ENCODE assay signal across 28 mouse cellular contexts in genomic region chr17:48850910-48851309, GRCm38 (mm10).
"Had no signal": no experiment of that assay in that cellular context is flagged by ENCODE, and none has a peak within 500 bp of the region (broad histone marks: within the 10 kb centered on the region; RNA-seq: fewer than 3 reads in every experiment).

No protein-coding gene starts in this region.

- H3K36me3 ChIP-seq: embryonic facial prominence, embryonic 10.5 days; embryonic facial prominence, embryonic 12.5 days; embryonic facial prominence, embryonic 13.5 days; embryonic facial prominence, embryonic 15.5 days; forebrain, embryonic 12.5 days; forebrain, embryonic 15.5 days had no signal

- H3K27ac ChIP-seq: embryonic facial prominence, embryonic 10.5 days; embryonic facial prominence, embryonic 12.5 days; embryonic facial prominence, embryonic 13.5 days; embryonic facial prominence, embryonic 15.5 days; forebrain, embryonic 12.5 days; forebrain, embryonic 13.5 days; forebrain, embryonic 15.5 days; gastrocnemius, adult 2 months; heart, adult 2 months had no signal

- H3K4me2 ChIP-seq: embryonic facial prominence, embryonic 12.5 days; embryonic facial prominence, embryonic 13.5 days; embryonic facial prominence, embryonic 15.5 days; forebrain, embryonic 12.5 days; forebrain, embryonic 13.5 days; forebrain, embryonic 15.5 days had no signal

- H3K9me3 ChIP-seq: embryonic facial prominence, embryonic 10.5 days; embryonic facial prominence, embryonic 12.5 days; embryonic facial prominence, embryonic 13.5 days; embryonic facial prominence, embryonic 15.5 days; forebrain, embryonic 12.5 days; forebrain, embryonic 13.5 days; forebrain, embryonic 15.5 days had no signal

- DNase-seq: cerebellum, adult 18-20 months; cerebellum, adult 2 months; cerebellum, adult 8-10 months; cerebellum, adult 9-10 months; cerebellum, adult 9-11 months; cerebellum, postnatal 10 days; cerebellum, postnatal 14 days; cerebellum, postnatal 25 days; cerebellum, postnatal 36 days; embryo, embryonic 11 days; forebrain, postnatal 0 days; gastrocnemius, adult 2 months; gastrocnemius, postnatal 10 days; gastrocnemius, postnatal 14 days; gastrocnemius, postnatal 25 days; gastrocnemius, postnatal 36 days; heart, adult 18-20 months; heart, adult 2 months had no signal

- H3K9ac ChIP-seq: embryonic facial prominence, embryonic 12.5 days; embryonic facial prominence, embryonic 13.5 days; embryonic facial prominence, embryonic 15.5 days; forebrain, embryonic 12.5 days; forebrain, embryonic 13.5 days; forebrain, embryonic 15.5 days; forebrain, postnatal 0 days had no signal

- H3K27me3 ChIP-seq: embryonic facial prominence, embryonic 12.5 days; embryonic facial prominence, embryonic 13.5 days; embryonic facial prominence, embryonic 15.5 days; forebrain, embryonic 12.5 days; forebrain, embryonic 13.5 days; forebrain, embryonic 15.5 days had no signal

- H3K4me3 ChIP-seq: embryonic facial prominence, embryonic 10.5 days; embryonic facial prominence, embryonic 12.5 days; embryonic facial prominence, embryonic 13.5 days; embryonic facial prominence, embryonic 15.5 days; erythroblast, embryonic 14.5 days; forebrain, embryonic 12.5 days; forebrain, embryonic 13.5 days; forebrain, embryonic 15.5 days; gastrocnemius, adult 2 months; heart, adult 2 months had no signal

- H3K4me1 ChIP-seq: embryonic facial prominence, embryonic 10.5 days; embryonic facial prominence, embryonic 12.5 days; embryonic facial prominence, embryonic 13.5 days; embryonic facial prominence, embryonic 15.5 days; forebrain, embryonic 15.5 days had no signal

- ATAC-seq: forebrain, embryonic 13.5 days; forebrain, embryonic 14.5 days; forebrain, embryonic 15.5 days; forebrain, embryonic 16.5 days; forebrain, postnatal 0 days had no signal
